Mouse (Mus musculus): Measurements from ENCODE around the gene Ube4a. TPM values are rescaled to one million over a fixed set of nuclear protein-coding genes. Genes with fewer than 3 reads are reported as not detected.

Gene Ube4a
- total and polyA plus RNA-seq, 3 experiments: 14.6 to 28.3 (median 18.2) TPM

GRCm38 (mm10) chr9:44947836-44948235 is 17.6 kb downstream of the Ube4a start:
- no peak for TF ChIP-seq JUN (IDR thresholded peaks at IDR 0.05; ENCODE audit: insufficient read depth, low read depth, low read length)
- no peak for TF ChIP-seq ZMIZ1 (IDR thresholded peaks at IDR 0.05; ENCODE audit: low read depth, low read length)
- no peak for TF ChIP-seq MYC (IDR thresholded peaks at IDR 0.05; ENCODE audit: low read depth, low read length)
- TF ChIP-seq RCOR1 (conservative IDR thresholded peaks at IDR 0.05; ENCODE audit: low read depth, low read length): no peak
- TF ChIP-seq TBP (conservative IDR thresholded peaks at IDR 0.05; ENCODE audit: low read depth, low read length): no peak
- TF ChIP-seq KAT2A (IDR thresholded peaks at IDR 0.05; ENCODE audit: insufficient replicate concordance, low read length): no peak
- TF ChIP-seq UBTF (IDR thresholded peaks at IDR 0.05; ENCODE audit: low read depth, low read length): no peak
- no peak for TF ChIP-seq SIN3A (IDR thresholded peaks at IDR 0.05; ENCODE audit: low read length)
- TF ChIP-seq POLR2AphosphoS2 (IDR thresholded peaks at IDR 0.05; ENCODE audit: low read depth, low read length): no peak
- TF ChIP-seq CHD1 (IDR thresholded peaks at IDR 0.05; ENCODE audit: low read depth, low read length): no peak
- no peak for TF ChIP-seq MXI1 (IDR thresholded peaks at IDR 0.05; ENCODE audit: low read depth, low read length)
- TF ChIP-seq IRF4 (IDR thresholded peaks at IDR 0.05; ENCODE audit: low read depth, low read length): no peak
- no peak for TF ChIP-seq NRF1 (IDR thresholded peaks at IDR 0.05; ENCODE audit: low read depth, low read length)
- no peak for TF ChIP-seq MAZ (IDR thresholded peaks at IDR 0.05; ENCODE audit: low read depth, low read length)
- no peak for TF ChIP-seq PAX5 (IDR thresholded peaks at IDR 0.05; ENCODE audit: low read length)
- no peak for TF ChIP-seq MAFK (IDR thresholded peaks at IDR 0.05; ENCODE audit: insufficient replicate concordance, low read length)
- TF ChIP-seq JUND (conservative IDR thresholded peaks at IDR 0.05; ENCODE audit: low read depth, low read length): no peak
- TF ChIP-seq RAD21 (IDR thresholded peaks at IDR 0.05; ENCODE audit: low read depth, low read length): no peak
- no peak for TF ChIP-seq BHLHE40 (IDR thresholded peaks at IDR 0.05; ENCODE audit: low read depth, low read length)
- no peak overlapping the region for H3K4me3 ChIP-seq (replicated peaks in 1 of 3; ENCODE audit: low read depth in 2 of 3, low read length in 2 of 3, poor library complexity in 1 of 3)
- DNase-seq (ENCODE audit: extremely low read depth): no peak
- peaks cover 78 to 97% of the 10 kb centered on the region in 2 experiments for H3K36me3 ChIP-seq (replicated peaks in 1 of 2; ENCODE audit: control insufficient read depth in 1 of 2, insufficient read depth in 1 of 2, low read length in 1 of 2)
- no peak overlapping the region for H3K4me2 ChIP-seq (ENCODE audit: insufficient read depth, low read depth, poor library complexity, severe bottlenecking)
- dilution Hi-C loops (cut with MboI; ENCODE audit: extremely low pct_ligation_motif_present, extremely low pct_unique_long_range_greater_than_20kb, low sequenced_read_pairs) (no loop called here), in situ Hi-C loops (cut with MboI; ENCODE audit: low pct_ligation_motif_present, low pct_unique_long_range_greater_than_20kb, low sequenced_read_pairs) (no loop called here)
- no peaks in the 10 kb centered on the region for H3K4me1 ChIP-seq (ENCODE audit: control insufficient read depth in 1 of 2, insufficient read depth in 2 of 2)
- no peaks in the 10 kb centered on the region for H3K79me2 ChIP-seq (replicated peaks; ENCODE audit: control insufficient read depth, extremely low read depth, insufficient read depth, poor library complexity, severe bottlenecking)
- no peak overlapping the region for H3K9ac ChIP-seq (ENCODE audit: insufficient read depth, low read depth)
- no peak overlapping the region for H3K27ac ChIP-seq (ENCODE audit: insufficient read depth, low read depth)
- H3K9me3 ChIP-seq (replicated peaks; ENCODE audit: low read length): no peaks in the 10 kb centered on the region
- no peaks in the 10 kb centered on the region for H3K27me3 ChIP-seq (replicated peaks)

- dilution Hi-C loops (cut with MboI; ENCODE audit: extremely low pct_ligation_motif_present, extremely low pct_unique_long_range_greater_than_20kb, low sequenced_read_pairs): no loop called here
- H3K36me3 ChIP-seq (replicated peaks in 1 of 2; ENCODE audit: control insufficient read depth in 1 of 2, insufficient read depth in 1 of 2, low read length in 1 of 2): peaks cover 79 to 98% of the 10 kb centered on the region in 2 experiments
- no peak for TF ChIP-seq CHD1 (IDR thresholded peaks at IDR 0.05; ENCODE audit: low read depth, low read length)
- no peak for TF ChIP-seq NRF1 (IDR thresholded peaks at IDR 0.05; ENCODE audit: low read depth, low read length)
- TF ChIP-seq MEF2A (IDR thresholded peaks at IDR 0.05; ENCODE audit: borderline replicate concordance, low read depth, low read length): no peak
- TF ChIP-seq ZMIZ1 (IDR thresholded peaks at IDR 0.05; ENCODE audit: low read depth, low read length): no peak
- no peak for TF ChIP-seq MAX (IDR thresholded peaks at IDR 0.05; ENCODE audit: low read length)
- no peak for TF ChIP-seq POLR2AphosphoS2 (IDR thresholded peaks at IDR 0.05; ENCODE audit: low read depth, low read length)
- no peak for TF ChIP-seq ZNF384 (IDR thresholded peaks at IDR 0.05; ENCODE audit: low read depth, low read length)
- no peak for TF ChIP-seq SIN3A (IDR thresholded peaks at IDR 0.05; ENCODE audit: low read length)
- TF ChIP-seq BHLHE40 (IDR thresholded peaks at IDR 0.05; ENCODE audit: low read depth, low read length): no peak
- no peak for TF ChIP-seq USF2 (conservative IDR thresholded peaks at IDR 0.05; ENCODE audit: low read depth, low read length)
These were observed 19.2 kb downstream of the Ube4a start for GRCm38 (mm10) chr9:44946185-44946695.

More at GRCm38 (mm10) chr9:44946185-44946695, 19.2 kb downstream of the Ube4a start:
- Histone ChIP-seq H3K4me3 (replicated peaks in 1 of 3; ENCODE audit: low read depth in 2 of 3, low read length in 2 of 3, poor library complexity in 1 of 3) (no peak overlapping the region), H3K27me3 (replicated peaks) (no peaks in the 10 kb centered on the region), H3K79me2 (replicated peaks; ENCODE audit: control insufficient read depth, extremely low read depth, insufficient read depth, poor library complexity, severe bottlenecking) (no peaks in the 10 kb centered on the region), H3K9ac (ENCODE audit: insufficient read depth, low read depth) (no peak overlapping the region), H3K4me1 (ENCODE audit: control insufficient read depth in 1 of 2, insufficient read depth in 2 of 2) (no peaks in the 10 kb centered on the region), H3K9me3 (replicated peaks; ENCODE audit: low read length) (no peaks in the 10 kb centered on the region), H3K27ac (ENCODE audit: insufficient read depth, low read depth) (no peak overlapping the region), H3K4me2 (ENCODE audit: insufficient read depth, low read depth, poor library complexity, severe bottlenecking) (no peak overlapping the region)
- no peak for DNase-seq (ENCODE audit: extremely low read depth)
- in situ Hi-C loops (cut with MboI; ENCODE audit: low pct_ligation_motif_present, low pct_unique_long_range_greater_than_20kb, low sequenced_read_pairs): no loop called here
